Mouse (Mus musculus): ENCODE data around the gene Tnfrsf11a.
"Not testable (repeated sequence)": the region's sequence is repeated elsewhere in the genome, so short reads cannot be mapped to it uniquely, and the experiment has no call there.

The Tnfrsf11a gene

GRCm38 (mm10) chr1:105780457-105781364 lies at the start of gene Tnfrsf11a:
Gene Tnfrsf11a, plus strand, starts transcription at chr1:105780718.
- DNase-seq = peak; percentile 66

GRCm38 (mm10) chr1:105735318-105735717 lies 45.2 kb upstream of the Tnfrsf11a start:
- no peak for DNase-seq

GRCm38 (mm10) chr1:105738334-105738733 lies 42.2 kb upstream of the Tnfrsf11a start:
- DNase-seq = no peak

DNA sequence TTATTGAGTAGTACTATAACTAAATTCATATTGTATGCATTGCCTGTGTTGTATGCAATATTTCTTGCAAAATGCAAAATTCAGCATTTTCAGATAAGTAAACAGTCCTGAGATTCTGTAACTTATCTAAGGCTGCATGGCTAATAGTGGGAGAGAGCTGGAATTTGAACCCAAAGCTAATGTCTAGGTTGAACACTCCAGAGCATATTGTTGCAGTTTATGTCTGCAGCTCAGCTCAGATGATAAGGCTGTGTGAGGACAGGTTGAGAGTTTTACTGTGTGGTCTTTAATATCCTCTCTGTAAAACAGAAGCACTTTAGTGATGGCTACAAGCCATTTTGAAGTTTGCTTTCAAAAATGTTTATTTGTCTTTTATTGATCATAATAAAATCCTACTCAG lies 41.0 kb upstream of the Tnfrsf11a start:
- DNase-seq = no peak

- no peak for DNase-seq
These were observed 38.0 kb upstream of the Tnfrsf11a start for GRCm38 (mm10) chr1:105742481-105742880.

GRCm38 (mm10) chr1:105746444-105746843 lies 34.1 kb upstream of the Tnfrsf11a start:
- DNase-seq = no peak

DNA sequence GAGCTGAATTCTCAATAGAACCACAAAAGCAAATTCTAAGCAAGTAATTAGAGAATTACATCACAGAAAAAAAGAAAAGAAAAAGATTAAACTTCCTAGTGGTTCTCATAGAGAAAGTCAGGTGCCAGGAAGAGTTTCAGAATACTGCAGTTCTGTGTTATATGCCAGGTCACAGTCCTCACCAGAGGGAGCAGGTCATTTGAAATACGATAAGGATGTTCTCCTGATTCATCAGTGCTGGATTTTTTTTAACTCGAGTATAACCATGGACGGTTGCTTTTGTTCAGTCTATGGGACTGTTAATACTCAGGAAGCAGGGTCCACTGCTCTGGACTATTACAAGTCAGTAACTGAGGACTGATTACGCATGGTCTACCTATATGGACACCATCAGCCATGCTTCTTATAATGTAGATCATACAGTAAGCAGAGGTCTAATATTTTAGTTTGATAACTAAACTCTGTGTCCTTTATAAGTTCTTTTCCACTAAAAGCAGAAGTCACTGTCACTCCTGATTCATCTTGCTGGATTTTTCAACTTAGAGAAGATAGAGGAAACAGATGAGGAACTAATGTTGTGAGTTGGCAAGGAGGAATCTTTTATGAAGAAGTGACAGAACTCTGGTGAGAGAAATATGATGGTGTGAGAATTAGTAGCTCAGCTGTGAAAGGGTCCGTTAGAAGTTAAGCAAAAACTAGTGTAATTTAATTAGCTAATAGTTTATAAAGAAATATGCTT lies 33.5 kb upstream of the Tnfrsf11a start:
- DNase-seq = no peak

- no peak for DNase-seq
These were observed 32.3 kb upstream of the Tnfrsf11a start for GRCm38 (mm10) chr1:105748091-105748799.

DNA sequence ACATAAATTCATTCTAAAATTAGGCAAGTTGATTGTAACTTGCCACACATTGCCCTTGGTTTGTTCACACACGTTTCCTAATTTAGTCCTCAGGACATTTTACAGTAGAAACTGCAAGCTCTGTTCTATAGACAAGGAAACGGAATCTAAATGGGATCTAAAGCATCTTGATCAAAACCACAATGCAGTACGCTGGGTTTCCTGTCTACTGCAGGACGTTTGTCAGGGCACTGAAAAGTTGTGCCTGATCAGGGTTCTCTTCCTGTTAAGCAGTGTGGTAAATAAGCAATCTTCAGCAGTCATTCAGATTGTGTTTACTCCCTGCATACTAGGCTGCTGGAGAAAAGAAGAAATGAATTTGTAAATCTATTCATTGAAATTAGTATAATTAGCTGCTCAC lies 28.3 kb upstream of the Tnfrsf11a start:
- no peak for DNase-seq

DNA sequence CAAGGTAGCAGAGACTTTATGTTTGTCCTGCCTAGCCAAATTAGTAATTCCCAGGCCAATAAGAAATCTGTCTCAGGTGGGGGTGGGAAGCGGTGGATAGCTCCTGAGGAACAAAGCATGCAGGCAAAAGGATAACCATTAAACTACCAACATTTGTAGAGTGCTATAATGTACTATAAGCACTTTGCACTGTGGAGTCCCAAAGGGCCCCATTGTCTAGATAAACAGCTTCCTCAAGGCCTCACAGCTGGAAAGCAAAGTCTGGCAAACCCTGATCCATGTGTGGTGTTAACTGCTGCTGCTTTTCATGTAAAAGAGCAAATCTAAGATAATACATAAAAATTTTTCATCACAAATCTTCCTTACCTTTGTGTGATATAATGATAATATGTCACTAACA lies 27.6 kb upstream of the Tnfrsf11a start:
- no peak for DNase-seq

DNA sequence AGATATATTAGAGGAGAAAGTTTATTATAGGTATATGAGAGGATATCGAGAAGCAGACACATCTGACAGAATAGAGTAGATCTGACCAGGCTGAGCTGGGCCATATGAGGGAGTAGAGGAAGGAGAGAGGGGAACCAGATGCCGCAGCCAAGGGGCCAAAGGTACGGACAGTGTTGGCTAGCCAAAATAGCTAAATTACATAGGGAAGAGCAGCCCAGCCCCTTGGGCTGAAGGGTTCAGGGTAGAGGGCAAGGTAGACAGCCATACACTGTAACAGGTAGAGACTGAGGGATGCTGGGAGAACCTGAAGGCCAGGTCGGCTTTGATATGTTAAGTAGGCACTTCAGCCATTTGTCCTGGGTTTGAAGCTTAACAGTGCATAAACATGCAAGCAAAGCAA lies 21.7 kb upstream of the Tnfrsf11a start:
- no peak for DNase-seq

DNA sequence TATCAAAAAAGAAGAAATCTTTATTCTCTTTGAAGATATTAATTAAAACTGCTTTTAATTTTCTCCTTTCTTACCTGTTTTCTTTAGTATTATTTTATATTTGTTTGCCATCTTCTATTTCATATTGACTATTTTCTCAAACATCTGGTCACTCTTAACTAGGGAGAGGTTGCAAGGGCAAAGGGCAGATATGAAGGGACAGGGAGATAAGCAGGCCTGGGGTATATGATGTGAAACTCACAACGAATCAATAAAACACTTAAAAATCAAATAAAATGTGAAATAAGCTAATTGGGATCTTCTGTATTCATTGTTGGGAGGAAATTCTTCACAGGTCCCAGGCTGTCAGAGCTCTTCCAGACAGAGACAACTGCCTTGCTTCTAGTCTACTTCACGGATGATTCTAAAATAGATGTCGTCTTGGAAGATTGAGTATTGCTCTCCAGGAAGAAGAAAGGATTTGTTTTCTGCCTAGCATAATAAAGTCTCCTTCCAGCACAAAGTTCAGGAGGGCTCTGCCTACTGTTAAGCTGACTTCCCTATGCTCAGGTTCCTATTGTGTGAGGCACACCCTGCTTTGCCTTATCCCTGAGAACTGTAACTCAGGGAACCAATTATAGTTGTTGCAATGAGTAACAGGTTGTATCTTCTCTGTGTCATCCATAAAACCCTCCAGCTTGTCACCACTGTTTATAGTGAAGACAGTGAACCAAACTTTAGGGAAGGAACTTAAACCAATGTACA lies 20.9 kb upstream of the Tnfrsf11a start:
- no peak for DNase-seq

DNA sequence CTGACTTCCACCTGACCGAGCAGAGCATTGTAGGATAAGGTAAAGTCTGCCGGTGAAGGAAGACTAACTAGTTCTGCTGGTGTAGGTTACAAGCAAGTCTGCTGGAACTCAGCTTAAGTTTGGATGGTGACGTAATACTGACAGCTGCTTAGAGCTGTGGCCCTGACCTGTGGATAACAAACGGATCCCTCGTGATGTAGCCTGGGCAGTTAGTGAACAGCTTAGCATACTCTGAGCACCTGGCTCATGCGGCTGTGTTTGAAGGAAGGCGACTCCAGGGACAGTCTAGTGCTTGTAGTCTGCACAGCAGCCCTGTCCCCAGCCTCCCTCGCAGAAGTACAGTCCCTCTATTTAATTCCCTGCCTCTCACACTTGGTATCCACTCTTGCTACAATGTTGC lies 14.9 kb upstream of the Tnfrsf11a start:
- DNase-seq = no peak

GRCm38 (mm10) chr1:105766099-105766498 lies 14.4 kb upstream of the Tnfrsf11a start:
- not testable (repeated sequence) for DNase-seq

DNA sequence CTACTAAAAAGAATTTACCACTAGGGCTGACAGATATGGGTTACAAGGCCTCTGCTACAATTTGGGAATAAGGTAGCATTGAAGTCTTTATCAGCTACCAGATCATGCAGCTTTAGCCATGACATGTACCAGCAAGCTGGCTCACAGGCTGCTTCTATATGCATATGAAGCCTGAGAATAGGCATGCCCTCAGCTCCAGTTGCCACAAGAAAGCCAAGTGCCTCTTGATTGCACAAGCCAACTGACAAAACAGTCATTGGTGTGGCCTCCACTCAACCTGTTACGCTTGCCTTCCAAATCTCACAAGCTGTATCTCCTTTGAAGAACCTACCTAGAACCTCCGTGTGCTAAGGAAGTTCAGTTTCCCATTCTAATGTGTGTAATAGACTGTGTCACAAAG lies 12.1 kb upstream of the Tnfrsf11a start:
- DNase-seq = no peak

DNA sequence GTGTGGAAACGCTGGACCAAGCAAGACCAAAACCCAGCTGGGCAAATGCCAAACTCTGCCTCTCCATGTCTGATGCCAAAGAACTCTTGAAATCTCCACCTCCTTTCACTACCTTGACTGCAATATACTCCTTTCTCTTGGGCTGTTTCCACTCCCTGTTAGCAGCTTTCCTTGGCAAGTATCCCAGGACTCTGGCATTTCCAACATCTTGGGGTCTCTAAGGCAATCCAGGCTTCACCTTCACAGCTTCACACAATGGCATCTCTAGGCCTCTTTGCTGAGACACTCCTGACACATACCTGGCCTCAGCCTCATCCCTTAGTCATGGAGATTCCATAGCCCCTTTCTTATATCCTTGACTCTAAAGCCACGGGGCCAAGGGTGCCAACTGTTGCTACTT lies 9.8 kb upstream of the Tnfrsf11a start:
- no peak for DNase-seq

DNA sequence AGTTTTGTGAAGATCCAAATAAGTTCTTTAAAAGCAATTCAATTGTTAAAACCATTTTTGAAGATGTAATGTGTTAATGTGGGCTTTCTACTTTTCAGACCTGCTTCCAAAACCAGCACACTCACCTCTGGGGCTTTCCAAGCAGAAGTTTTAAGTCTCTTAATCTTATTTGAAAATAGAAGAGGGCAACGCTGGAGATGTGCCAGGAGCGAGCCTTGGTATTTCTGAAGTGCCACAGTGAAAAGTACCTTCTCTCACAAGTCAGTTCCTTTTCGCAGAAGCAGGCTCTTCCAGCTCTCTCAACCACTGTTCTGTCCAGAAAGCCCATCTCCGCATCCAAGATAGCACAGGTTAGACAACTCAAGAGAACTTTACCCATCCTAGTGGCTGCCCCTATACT lies 4.1 kb upstream of the Tnfrsf11a start:
- no peak for DNase-seq

DNA sequence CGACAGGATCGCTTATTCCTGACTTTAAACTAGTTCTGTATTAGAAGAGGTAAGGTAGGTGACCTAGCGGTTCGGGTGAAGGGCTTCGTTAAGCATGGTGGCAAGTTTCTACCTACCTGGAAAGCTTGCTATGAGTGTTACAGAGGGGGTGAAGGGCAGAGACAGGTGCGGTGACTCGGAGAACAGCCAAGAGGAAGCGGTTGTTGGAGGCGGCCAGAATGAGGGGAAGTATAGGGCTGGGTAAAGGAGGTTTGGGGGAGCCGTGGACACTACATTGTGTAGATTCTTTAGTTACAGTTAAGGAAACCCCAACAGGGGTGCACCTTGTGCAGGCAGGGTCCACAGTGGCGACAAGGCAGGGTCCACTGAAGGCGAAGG lies 450 bp upstream of the Tnfrsf11a start:
- DNase-seq = no peak

DNA sequence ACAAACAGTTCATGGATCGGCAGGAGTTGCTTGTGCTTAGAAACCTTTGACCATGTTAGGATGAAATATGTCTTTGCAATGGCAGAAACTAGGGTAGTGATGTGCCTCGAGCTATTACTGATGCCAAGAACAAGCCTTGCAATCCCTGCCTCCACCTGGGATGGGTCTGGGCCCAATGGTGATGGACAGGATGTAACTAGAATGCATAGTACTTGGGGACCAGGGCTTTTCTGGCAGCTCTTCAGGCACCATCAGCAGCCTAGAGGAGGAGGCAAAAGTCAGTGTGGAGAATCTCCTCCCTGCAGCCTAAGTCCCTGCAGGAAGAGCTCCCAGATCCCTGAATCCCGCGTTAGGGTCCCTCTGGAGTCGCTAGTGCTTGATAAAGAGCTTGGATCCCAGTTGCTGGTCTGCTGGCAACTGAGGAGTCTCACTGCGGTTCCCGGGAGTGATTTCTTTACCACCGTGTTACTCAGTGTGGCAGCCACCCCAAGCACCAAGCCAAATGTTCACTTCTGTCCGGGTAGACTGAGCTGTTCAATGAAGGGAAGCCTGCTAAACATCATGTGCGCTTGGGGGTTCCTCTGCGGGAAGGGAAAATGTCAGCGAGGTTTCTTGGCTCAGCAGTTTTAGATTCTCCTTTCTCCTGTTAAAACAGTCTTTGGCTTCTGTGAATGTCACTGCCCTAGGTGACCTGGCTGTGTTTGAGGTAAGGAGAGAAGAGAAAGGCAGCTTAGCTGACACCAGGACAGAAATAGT lies 1.1 kb downstream of the Tnfrsf11a start:
- DNase-seq = peak; percentile 33

DNA sequence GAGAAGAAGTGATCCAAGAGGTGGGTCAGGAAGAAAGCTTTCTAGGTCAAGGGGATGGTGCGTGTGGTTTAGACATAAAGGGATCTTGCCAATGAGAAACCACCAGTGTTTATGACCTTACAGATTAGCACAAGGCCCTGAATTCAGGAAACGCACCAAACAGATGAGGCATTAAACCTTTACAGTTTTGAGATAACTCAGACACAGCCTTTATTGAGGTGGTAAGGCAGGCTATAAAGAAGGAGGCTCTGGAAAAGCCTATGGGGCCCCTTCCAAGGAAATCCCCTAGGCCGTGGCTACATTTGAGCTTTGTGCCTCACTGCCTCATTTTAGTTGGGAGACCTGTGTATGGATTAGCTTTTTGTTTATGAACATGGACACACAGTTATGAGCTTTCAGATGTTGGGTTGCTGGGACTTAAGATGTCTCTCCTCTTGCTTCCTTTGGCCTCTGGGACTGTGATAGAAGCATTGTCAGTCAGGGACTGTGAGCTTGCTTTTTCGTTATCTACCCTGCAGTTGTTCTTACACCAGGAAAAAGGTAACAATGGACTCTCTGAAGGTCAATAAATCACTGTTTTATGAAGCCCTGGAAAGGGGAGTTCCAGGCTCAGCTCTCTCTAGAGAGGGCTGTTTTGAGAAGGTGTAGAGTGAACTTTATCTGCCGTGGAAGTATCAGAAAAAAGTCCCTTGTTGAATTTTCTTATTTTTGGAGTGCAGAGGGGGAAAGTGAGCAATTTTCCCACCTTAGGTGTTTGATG lies 3.9 kb downstream of the Tnfrsf11a start:
- no peak for DNase-seq

DNA sequence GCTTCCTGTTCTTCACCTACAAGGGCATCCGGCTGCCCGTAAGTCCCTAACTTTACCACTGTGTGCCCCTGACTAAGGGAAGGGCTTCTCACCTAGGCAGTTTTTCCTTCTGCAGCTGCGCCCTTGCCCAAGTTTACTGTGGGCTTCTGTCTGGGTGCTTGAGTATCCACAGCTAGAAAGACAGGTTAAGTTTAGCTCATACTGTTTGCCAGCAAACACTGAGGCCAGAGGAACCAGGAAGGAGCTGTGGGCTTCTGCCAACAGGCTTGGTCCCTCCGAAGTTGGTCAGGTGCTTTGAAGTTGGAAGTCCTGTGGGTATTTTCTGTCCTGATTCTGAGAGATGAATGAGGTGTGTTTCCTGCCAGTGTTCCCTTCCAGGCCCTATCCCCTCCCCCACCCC lies 4.6 kb downstream of the Tnfrsf11a start:
- no peak for DNase-seq
